Mouse (Mus musculus) left cerebral cortex, adult 9 months (tissue): ENCODE results near the gene Kirrel3.
A peak's percentile ranks its signal among the peaks of the same experiment; 100 is the strongest.

Experiments
- DNase-seq, 2 experiments: peaks; one replicate each; pipeline ENCODE4 v3.0.0; 2022; ENCODE audit warnings: low spot score in 2 of 2

Kirrel3 gene

GRCm38 (mm10) chr9:34983513-34984462, 498.1 kb downstream of the Kirrel3 start:
- peak in 1 of 2 experiments; percentile 28 for DNase-seq

- DNase-seq, result peak in 1 of 2 experiments; percentile 65
Observed at GRCm38 (mm10) chr9:34986156-34986555, 500.5 kb downstream of the Kirrel3 start.

GRCm38 (mm10) chr9:34987422-34988148, 501.9 kb downstream of the Kirrel3 start:
- DNase-seq, result no peak

- DNase-seq, result no peak
Observed at GRCm38 (mm10) chr9:34988683-34989082, 503.0 kb downstream of the Kirrel3 start.

- DNase-seq, result no peak
Observed at GRCm38 (mm10) chr9:34992201-34992600, 506.5 kb downstream of the Kirrel3 start.

- peak in 1 of 2 experiments; percentile 71 for DNase-seq
Observed at GRCm38 (mm10) chr9:34993467-34994211, 507.9 kb downstream of the Kirrel3 start.

GRCm38 (mm10) chr9:34995078-34995477, 509.4 kb downstream of the Kirrel3 start:
- no peak for DNase-seq

GRCm38 (mm10) chr9:34995660-34996378, 510.1 kb downstream of the Kirrel3 start:
- DNase-seq, result peak in 1 of 2 experiments; percentile 54

GRCm38 (mm10) chr9:34997880-34998865, 512.5 kb downstream of the Kirrel3 start:
- DNase-seq, result no peak

GRCm38 (mm10) chr9:35004113-35004512, 518.4 kb downstream of the Kirrel3 start:
- no peak for DNase-seq

GRCm38 (mm10) chr9:35007697-35008341, 522.1 kb downstream of the Kirrel3 start:
- no peak for DNase-seq

- peak in 1 of 2 experiments; percentile 11 for DNase-seq
Observed at GRCm38 (mm10) chr9:35016762-35017161, 531.1 kb downstream of the Kirrel3 start.

- DNase-seq, result peak; percentile 64 to 76
Observed at GRCm38 (mm10) chr9:35017563-35017962, 531.9 kb downstream of the Kirrel3 start.

- peak in 1 of 2 experiments; percentile 12 for DNase-seq
Observed at GRCm38 (mm10) chr9:35018056-35018455, 532.4 kb downstream of the Kirrel3 start.

- peak; percentile 27 to 87 for DNase-seq
Observed at GRCm38 (mm10) chr9:35019372-35019771, 533.7 kb downstream of the Kirrel3 start.

GRCm38 (mm10) chr9:35020015-35020653, 534.4 kb downstream of the Kirrel3 start:
- no peak for DNase-seq

- DNase-seq, result no peak
Observed at GRCm38 (mm10) chr9:35021744-35022143, 536.0 kb downstream of the Kirrel3 start.

GRCm38 (mm10) chr9:35024591-35025496, 539.1 kb downstream of the Kirrel3 start:
- DNase-seq, result no peak
